Mouse (Mus musculus) forebrain, embryonic 15.5 days (tissue): ENCODE measurements at regions not wholly inside any gene's neighbourhood (a gene's known extent, or its start where the extent isn't known, plus 50 kb on each side); places are given as distances from the start of the nearest gene placed in this dataset.

ENCODE experiments used
- ATAC-seq: fragments of 200-750 bp; cut with Nextera tagmentation; replicated peaks from 2 replicates; pipeline ENCODE4 v1.8.0; 2017; ENCODE audit warnings: mild to moderate bottlenecking, moderate TSS enrichment, moderate library complexity
- H3K27ac ChIP-seq: fragments of 300-500 bp; sonication (generic); replicated peaks from 2 replicates; pipeline ENCODE4 v1.5.1; 2015; ENCODE audit warnings: mild to moderate bottlenecking, inconsistent platforms
- H3K27me3 ChIP-seq: fragments of 300-500 bp; sonication (generic); 2 replicates; pipeline ENCODE4 v1.6.1; 2015; ENCODE audit warnings: inconsistent platforms
- H3K36me3 ChIP-seq: fragments of 300-500 bp; sonication (generic); 2 replicates; pipeline ENCODE4 v1.6.1; 2015; ENCODE audit warnings: mild to moderate bottlenecking, inconsistent platforms
- H3K4me1 ChIP-seq: fragments of 300-500 bp; sonication (generic); 2 replicates; pipeline ENCODE4 v1.6.1; 2015; ENCODE audit warnings: inconsistent platforms
- H3K4me2 ChIP-seq: fragments of 300-500 bp; sonication (generic); replicated peaks from 2 replicates; pipeline ENCODE4 v1.6.1; 2015; ENCODE audit warnings: mild to moderate bottlenecking, inconsistent platforms
- H3K4me3 ChIP-seq: fragments of 300-500 bp; sonication (generic); 2 replicates; pipeline ENCODE4 v1.5.1; 2015; ENCODE audit warnings: mild to moderate bottlenecking, inconsistent platforms
- H3K9ac ChIP-seq: fragments of 300-500 bp; sonication (generic); replicated peaks from 2 replicates; pipeline ENCODE4 v1.6.1; 2015; ENCODE audit warnings: mild to moderate bottlenecking, inconsistent platforms
- H3K9me3 ChIP-seq: fragments of 300-500 bp; sonication (generic); 2 replicates; pipeline ENCODE4 v1.6.1; 2016; ENCODE audit warnings: inconsistent platforms
- WGBS: fragments of 180-500 bp; shearing (Covaris S2); methylation state at CpG from one replicate; pipeline ENCODE4 v1.1.7; 2015; ENCODE audit warnings: mixed read lengths; 5-methylcytosine and 5-hydroxymethylcytosine counted together

- Histone ChIP-seq H3K36me3 (no peaks in the 10 kb centered on the region), H3K4me1 (peaks cover 21% of the 10 kb centered on the region), H3K9ac (no peak overlapping the region), H3K4me3 (no peak overlapping the region), H3K9me3 (no peaks in the 10 kb centered on the region), H3K27me3 (no peaks in the 10 kb centered on the region), H3K27ac (peak overlapping the region; percentile 39), H3K4me2 (no peak overlapping the region)
- WGBS: 75% methylated on average over 5 of the region's 5 CpGs
- ATAC-seq: no peak; the same call in 1 of the 2 replicates
Measured at GRCm38 (mm10) chr1:92745284-92745683, 86.2 kb upstream of the Gpc1 start.

- Histone ChIP-seq H3K27me3 (no peaks in the 10 kb centered on the region), H3K9ac (no peak overlapping the region), H3K9me3 (no peaks in the 10 kb centered on the region), H3K4me1 (peaks cover 21% of the 10 kb centered on the region), H3K27ac (peak overlapping the region; percentile 39), H3K4me3 (no peak overlapping the region), H3K36me3 (no peaks in the 10 kb centered on the region), H3K4me2 (no peak overlapping the region)
- ATAC-seq: peak; percentile 54
- 46% methylated on average over 9 of the region's 9 CpGs for WGBS
Measured at GRCm38 (mm10) chr1:92744528-92745241, 86.8 kb upstream of the Gpc1 start.

- no peak for ATAC-seq
- Histone ChIP-seq H3K9me3 (no peaks in the 10 kb centered on the region), H3K4me3 (no peak overlapping the region), H3K4me1 (peaks cover 34% of the 10 kb centered on the region), H3K27ac (no peak overlapping the region), H3K4me2 (no peak overlapping the region), H3K36me3 (no peaks in the 10 kb centered on the region), H3K9ac (no peak overlapping the region), H3K27me3 (no peaks in the 10 kb centered on the region)
- WGBS: 61% methylated on average over 4 of the region's 4 CpGs
Measured at GRCm38 (mm10) chr1:92742881-92743621, 88.4 kb upstream of the Gpc1 start.

GRCm38 (mm10) chr1:92742300-92742699, 89.1 kb upstream of the Gpc1 start:
- no peaks in the 10 kb centered on the region for H3K27me3 ChIP-seq
- no peaks in the 10 kb centered on the region for H3K36me3 ChIP-seq
- H3K9ac ChIP-seq: no peak overlapping the region
- no peaks in the 10 kb centered on the region for H3K9me3 ChIP-seq
- H3K27ac ChIP-seq: no peak overlapping the region
- ATAC-seq: no peak
- WGBS: 86% methylated on average over 6 of the region's 6 CpGs
- H3K4me3 ChIP-seq: no peak overlapping the region
- H3K4me1 ChIP-seq: peaks cover 41% of the 10 kb centered on the region
- no peak overlapping the region for H3K4me2 ChIP-seq

GRCm38 (mm10) chr1:92741047-92741446, 90.4 kb upstream of the Gpc1 start:
- Histone ChIP-seq H3K4me1 (peaks cover 49% of the 10 kb centered on the region), H3K27me3 (no peaks in the 10 kb centered on the region), H3K4me2 (no peak overlapping the region), H3K36me3 (no peaks in the 10 kb centered on the region), H3K9me3 (no peaks in the 10 kb centered on the region), H3K4me3 (no peak overlapping the region), H3K27ac (no peak overlapping the region), H3K9ac (no peak overlapping the region)
- WGBS: 90% methylated on average over 5 of the region's 5 CpGs
- ATAC-seq: no peak

- H3K4me3 ChIP-seq: no peak overlapping the region
- peaks cover 63% of the 10 kb centered on the region for H3K4me1 ChIP-seq
- H3K9ac ChIP-seq: no peak overlapping the region
- peak; percentile 91 for ATAC-seq
- peak overlapping the region; percentile 10 for H3K4me2 ChIP-seq
- H3K27ac ChIP-seq: peak overlapping the region; percentile 89
- no peaks in the 10 kb centered on the region for H3K9me3 ChIP-seq
- H3K27me3 ChIP-seq: no peaks in the 10 kb centered on the region
- WGBS: under 1% methylated on average over 11 of the region's 11 CpGs
- no peaks in the 10 kb centered on the region for H3K36me3 ChIP-seq
Measured at GRCm38 (mm10) chr1:92737600-92738197, 89.1 kb upstream of the Otos start.

- H3K36me3 ChIP-seq: no peaks in the 10 kb centered on the region
- peak overlapping the region; percentile 89 for H3K27ac ChIP-seq
- peaks cover 63% of the 10 kb centered on the region for H3K4me1 ChIP-seq
- 25% methylated on average over 7 of the region's 7 CpGs for WGBS
- H3K4me2 ChIP-seq: no peak overlapping the region
- no peaks in the 10 kb centered on the region for H3K9me3 ChIP-seq
- ATAC-seq: no peak
- H3K9ac ChIP-seq: no peak overlapping the region
- H3K27me3 ChIP-seq: no peaks in the 10 kb centered on the region
- no peak overlapping the region for H3K4me3 ChIP-seq
Measured at GRCm38 (mm10) chr1:92736411-92736810, 87.8 kb upstream of the Otos start.

- 8% methylated on average over 8 of the region's 8 CpGs for WGBS
- Histone ChIP-seq H3K36me3 (no peaks in the 10 kb centered on the region), H3K4me2 (no peak overlapping the region), H3K9ac (no peak overlapping the region), H3K27me3 (no peaks in the 10 kb centered on the region), H3K4me3 (no peak overlapping the region), H3K27ac (peak overlapping the region; percentile 84), H3K4me1 (peaks cover 71% of the 10 kb centered on the region), H3K9me3 (no peaks in the 10 kb centered on the region)
- no peak for ATAC-seq
Measured at GRCm38 (mm10) chr1:92733732-92734131, 85.1 kb upstream of the Otos start.

- Histone ChIP-seq H3K27ac (peak overlapping the region; percentile 62; the same call in 1 of the 2 replicates), H3K27me3 (no peaks in the 10 kb centered on the region), H3K4me1 (peaks cover 59% of the 10 kb centered on the region), H3K9me3 (no peaks in the 10 kb centered on the region), H3K36me3 (no peaks in the 10 kb centered on the region), H3K4me2 (no peak overlapping the region), H3K4me3 (no peak overlapping the region), H3K9ac (no peak overlapping the region)
- ATAC-seq: no peak
- 78% methylated on average over 11 of the region's 11 CpGs for WGBS
Measured at GRCm38 (mm10) chr1:92731353-92732282, 83.0 kb upstream of the Otos start.

GRCm38 (mm10) chr1:92730576-92730975, 81.9 kb upstream of the Otos start:
- Histone ChIP-seq H3K9ac (no peak overlapping the region), H3K9me3 (no peaks in the 10 kb centered on the region), H3K4me3 (no peak overlapping the region), H3K27me3 (no peaks in the 10 kb centered on the region), H3K4me2 (no peak overlapping the region), H3K27ac (peak overlapping the region; percentile 62), H3K36me3 (no peaks in the 10 kb centered on the region), H3K4me1 (peaks cover 50% of the 10 kb centered on the region)
- ATAC-seq: no peak
- WGBS: 38% methylated on average over 6 of the region's 6 CpGs

- Histone ChIP-seq H3K9ac (no peak overlapping the region), H3K9me3 (no peaks in the 10 kb centered on the region), H3K4me3 (no peak overlapping the region), H3K36me3 (no peaks in the 10 kb centered on the region), H3K27me3 (no peaks in the 10 kb centered on the region), H3K4me1 (peaks cover 25% of the 10 kb centered on the region), H3K27ac (peak overlapping the region; percentile 66), H3K4me2 (no peak overlapping the region)
- 53% methylated on average over 4 of the region's 4 CpGs for WGBS
- ATAC-seq: no peak
Measured at GRCm38 (mm10) chr1:92727961-92728360, 79.3 kb upstream of the Otos start.
